Mouse (Mus musculus) kidney, postnatal 0 days (tissue): ENCODE measurements around the gene Cd248. TPM values are rescaled to one million over a fixed set of nuclear protein-coding genes. Genes with fewer than 3 reads are reported as not detected.
A peak's percentile ranks its signal among the peaks of the same experiment; 100 is the strongest.

ENCODE experiments used
- ATAC-seq: fragments of 200-750 bp; cut with Nextera tagmentation; replicated peaks from 2 replicates; pipeline ENCODE4 v1.8.0; 2017; ENCODE audit warnings: low read depth, moderate number of reproducible peaks, moderate TSS enrichment, moderate library complexity; ENCODE audit not compliant: low FRiP score
- DNase-seq: peaks from one replicate; pipeline ENCODE4 v3.0.0-alpha.2; 2016; ENCODE audit warnings: low spot score
- H3K27ac ChIP-seq: fragments of 300-500 bp; sonication (generic); 2 replicates; pipeline ENCODE4 v1.5.1; 2014; ENCODE audit warnings: mild to moderate bottlenecking
- H3K27me3 ChIP-seq: fragments of 300-500 bp; sonication (generic); 2 replicates; pipeline ENCODE4 v1.6.1; 2014; ENCODE audit warnings: low read length, mixed read lengths; ENCODE audit not compliant: insufficient read depth
- H3K36me3 ChIP-seq: fragments of 300-500 bp; sonication (generic); 2 replicates; pipeline ENCODE4 v1.6.1; 2014; ENCODE audit warnings: low read length, mixed read lengths; ENCODE audit not compliant: insufficient read depth
- H3K4me1 ChIP-seq: fragments of 300-500 bp; sonication (generic); replicated peaks from 2 replicates; pipeline ENCODE4 v1.6.1; 2014; ENCODE audit warnings: antibody characterized with exemption, low read length, mixed read lengths; ENCODE audit not compliant: insufficient read depth
- H3K4me2 ChIP-seq: fragments of 300-500 bp; sonication (generic); 2 replicates; pipeline ENCODE4 v1.6.1; 2014; ENCODE audit warnings: mild to moderate bottlenecking, low read length, moderate library complexity, mixed read lengths
- H3K4me3 ChIP-seq: fragments of 300-500 bp; sonication (generic); replicated peaks from 2 replicates; pipeline ENCODE4 v1.5.1; 2014; ENCODE audit warnings: low read depth, low read length
- H3K9ac ChIP-seq: fragments of 300-500 bp; sonication (generic); 2 replicates; pipeline ENCODE4 v1.6.1; 2014; ENCODE audit warnings: low read depth, low read length
- H3K9me3 ChIP-seq: fragments of 300-500 bp; sonication (generic); replicated peaks from 2 replicates; pipeline ENCODE4 v1.6.1; 2016; ENCODE audit warnings: low read length, inconsistent platforms, mixed read lengths
- CTCF ChIP-seq: IDR thresholded peaks from 2 replicates; pipeline ENCODE4 v1.5.1; 2016; ENCODE audit warnings: antibody characterized with exemption, low read depth, mild to moderate bottlenecking, moderate library complexity
- WGBS: fragments of 180-500 bp; shearing (Covaris S2); extraction: QIAGEN DNeasy Blood & Tissue Kit; methylation state at CpG from one replicate; pipeline ENCODE4 v1.1.7; 2014; 5-methylcytosine and 5-hydroxymethylcytosine counted together
- polyA plus RNA-seq: library from polyadenylated mRNA; unstranded; fragments of >200 nt; fragmentation: Nextera tagmentation; extraction: Ambion mirVana; gene quantifications from 2 replicates; pipeline ENCODE4 v1.2.1, GENCODE M21; 2015

Gene Cd248
- polyA plus RNA-seq, 1 experiment from 2014 or later = 40.6 TPM

DNA sequence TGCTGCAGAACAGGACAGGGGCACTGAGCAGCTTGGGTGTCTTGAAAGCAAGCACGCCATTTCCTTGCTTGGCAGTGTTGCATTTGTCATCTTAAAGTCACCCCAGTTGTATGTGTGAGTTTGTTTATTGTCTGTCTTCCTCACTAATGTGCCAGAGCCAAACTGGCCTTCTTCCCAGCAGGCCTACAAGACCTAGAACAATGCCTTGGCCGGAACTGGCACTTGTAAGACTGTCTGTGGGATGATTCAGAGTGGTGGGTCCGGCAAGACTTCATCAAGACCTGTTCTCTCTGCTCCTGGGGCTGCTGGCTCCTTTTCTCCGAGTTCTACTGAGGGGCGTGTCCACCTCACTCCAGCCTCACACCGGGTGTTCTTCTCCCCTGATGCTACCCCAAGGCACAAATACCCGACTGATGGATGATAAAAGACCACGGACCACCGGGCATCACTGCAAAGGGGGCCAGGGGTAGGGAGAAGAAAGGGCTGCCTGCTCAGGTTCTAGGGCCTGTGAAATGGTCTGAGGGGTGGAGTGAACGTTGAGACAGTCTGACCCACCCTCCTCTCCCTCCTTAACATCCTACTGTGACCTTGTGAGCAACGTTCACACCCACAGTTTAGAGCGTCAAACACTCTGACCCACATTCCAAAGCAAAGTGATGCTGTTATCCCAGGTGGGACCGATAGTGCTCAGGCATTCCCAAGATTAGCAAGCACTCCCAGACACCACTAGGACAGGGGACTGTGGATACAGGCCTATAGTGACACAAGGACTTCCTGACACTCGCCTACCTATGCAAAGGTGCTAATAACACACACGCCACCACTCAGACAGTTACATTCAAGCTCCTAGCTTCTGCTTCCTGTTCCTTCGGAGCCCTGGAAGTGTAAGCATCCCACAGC, 9.8 kb upstream of the Cd248 start:
- TF ChIP-seq CTCF = no peak
- Histone ChIP-seq H3K4me2 (no peak overlapping the region), H3K36me3 (no peaks in the 10 kb centered on the region), H3K9me3 (no peaks in the 10 kb centered on the region), H3K9ac (no peak overlapping the region), H3K4me1 (peaks cover 30% of the 10 kb centered on the region), H3K27me3 (no peaks in the 10 kb centered on the region), H3K4me3 (no peak overlapping the region), H3K27ac (peak overlapping the region; percentile 77)
- WGBS = 26% methylated on average over 16 of the region's 16 CpGs
- DNase-seq (no peak), ATAC-seq (no peak)

DNA sequence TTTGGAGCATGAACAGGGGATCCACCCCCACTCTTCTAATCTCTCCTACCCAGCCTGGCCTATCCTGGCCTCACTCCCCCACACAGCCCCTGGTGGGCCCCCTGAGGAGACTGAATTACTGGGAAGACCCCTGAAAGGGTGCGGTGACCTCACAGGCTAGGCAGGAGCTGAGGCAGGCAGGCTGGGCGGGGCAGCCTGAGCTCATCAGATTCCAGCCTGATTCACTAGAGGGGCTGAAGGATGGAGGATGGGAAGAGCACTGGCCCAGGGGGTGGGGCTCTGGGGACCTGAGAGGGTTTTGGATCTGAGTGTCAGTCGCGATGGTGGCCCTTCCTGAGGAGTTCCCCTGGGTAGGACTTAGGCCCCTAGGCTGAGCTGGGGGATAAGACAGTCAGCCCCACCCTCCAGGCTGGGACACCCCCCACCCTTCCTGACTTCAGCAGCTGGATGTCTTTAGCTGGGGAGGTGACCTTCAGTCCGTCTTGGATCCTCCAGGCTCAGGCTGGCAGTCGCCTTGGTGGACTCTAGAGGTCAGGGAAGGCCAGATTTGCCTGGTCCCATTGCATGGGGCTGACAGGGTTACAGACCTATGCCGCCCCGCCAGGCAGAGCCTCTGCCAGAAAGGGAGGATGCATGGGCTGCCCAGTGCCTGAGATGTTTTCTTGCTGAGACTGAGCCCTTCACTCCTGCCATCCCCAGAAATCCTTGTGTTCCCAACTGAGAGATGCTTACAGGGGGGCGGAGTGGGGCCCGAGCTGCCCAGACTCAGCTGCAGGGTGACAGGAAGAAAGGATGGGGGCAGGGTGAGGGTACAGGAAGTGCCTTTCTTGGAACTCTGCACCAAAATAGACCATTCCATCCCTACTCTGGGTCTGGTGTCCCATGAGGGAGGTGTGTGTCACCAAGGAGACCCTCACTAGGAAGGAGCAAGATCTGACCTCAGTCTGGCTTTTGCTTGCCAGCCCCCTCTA, 8.8 kb upstream of the Cd248 start:
- 12% methylated on average over 10 of the region's 10 CpGs for WGBS
- Histone ChIP-seq H3K4me2 (peak overlapping the region; percentile 4; the same call in 1 of the 2 replicates), H3K27me3 (no peaks in the 10 kb centered on the region), H3K4me3 (no peak overlapping the region), H3K9me3 (no peaks in the 10 kb centered on the region), H3K4me1 (peaks cover 30% of the 10 kb centered on the region), H3K36me3 (no peaks in the 10 kb centered on the region), H3K9ac (peak overlapping the region; percentile 10; the same call in 1 of the 2 replicates), H3K27ac (peak overlapping the region; percentile 77)
- TF ChIP-seq CTCF = peak; percentile 13; the same call in 1 of the 2 replicates
- ATAC-seq = peak; percentile 31; the same call in 1 of the 2 replicates
- peak; percentile 53 for DNase-seq

DNA sequence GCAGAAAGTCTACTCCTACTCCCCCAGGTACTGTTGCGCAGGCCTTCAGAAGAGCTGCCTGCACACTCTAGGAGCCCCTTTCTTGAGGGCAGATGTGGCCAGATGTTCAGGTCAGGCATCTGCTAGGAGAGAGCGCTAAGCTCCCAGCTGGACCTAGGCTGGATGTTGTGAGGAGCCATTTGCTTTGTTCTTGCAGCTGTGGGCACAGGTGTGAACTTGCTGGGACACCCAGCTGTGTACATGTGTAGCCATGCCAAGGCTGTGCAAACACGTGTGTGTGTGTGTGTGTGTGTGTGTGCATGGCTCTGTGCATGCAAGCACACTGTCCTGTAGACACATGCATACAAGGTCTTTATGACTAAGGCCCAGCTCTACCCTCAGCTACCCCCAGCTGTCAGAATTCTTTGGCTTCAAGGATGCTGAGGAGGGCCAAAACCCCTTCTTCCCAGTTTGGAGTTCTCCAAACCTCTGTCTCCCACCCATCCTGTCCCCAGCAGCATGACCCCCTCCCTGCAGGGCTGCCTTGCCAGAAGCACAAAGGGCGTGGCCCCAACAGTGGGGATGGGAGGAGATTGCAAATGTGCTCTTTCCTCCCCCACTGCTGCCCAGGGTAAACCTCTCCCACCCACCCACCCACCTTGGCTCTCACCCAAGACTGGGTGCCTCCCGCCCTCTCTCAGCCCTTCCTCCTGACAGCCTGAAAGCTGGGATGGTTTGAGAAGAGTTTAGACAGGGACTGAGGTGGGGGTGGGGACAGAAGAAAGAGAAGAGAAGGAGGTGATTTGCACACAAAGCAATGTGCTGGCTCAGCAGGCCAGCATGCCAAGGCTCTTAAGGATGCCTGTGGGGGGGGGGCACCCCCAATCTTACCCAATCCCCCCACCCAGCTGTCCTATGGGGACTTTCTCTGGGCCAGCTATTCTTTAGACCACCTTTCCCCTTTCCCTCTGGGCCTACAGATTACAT, 7.2 kb upstream of the Cd248 start:
- Histone ChIP-seq H3K4me1 (peaks cover 32% of the 10 kb centered on the region), H3K27ac (peak overlapping the region; percentile 8), H3K36me3 (no peaks in the 10 kb centered on the region), H3K9me3 (no peaks in the 10 kb centered on the region), H3K9ac (no peak overlapping the region), H3K4me2 (no peak overlapping the region), H3K4me3 (no peak overlapping the region), H3K27me3 (no peaks in the 10 kb centered on the region)
- DNase-seq = no peak
- no peak for TF ChIP-seq CTCF
- no peak for ATAC-seq
- 35% methylated on average over 5 of the region's 5 CpGs for WGBS

DNA sequence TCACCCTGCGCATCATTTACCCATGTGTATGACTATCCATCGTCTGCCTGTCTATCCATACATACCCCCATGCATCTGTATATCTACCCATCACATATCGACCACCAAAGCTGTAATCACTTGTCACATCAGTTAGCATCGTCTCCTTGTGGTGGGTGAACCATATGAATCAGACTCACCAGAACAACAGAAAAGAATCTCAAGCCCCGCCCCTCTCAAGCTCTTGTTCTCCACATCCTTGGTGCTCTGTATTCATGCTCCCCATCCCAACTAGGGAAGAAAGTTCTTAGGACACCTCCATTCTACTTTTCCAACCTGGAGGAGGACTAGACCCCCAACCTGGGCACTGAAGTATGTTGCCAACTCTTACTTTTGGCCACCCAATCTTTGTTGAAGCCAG, 5.8 kb upstream of the Cd248 start:
- no peak overlapping the region for H3K4me2 ChIP-seq
- WGBS = 88% methylated on average over 5 of the region's 5 CpGs
- DNase-seq (no peak), ATAC-seq (no peak)
- no peak overlapping the region for H3K27ac ChIP-seq
- H3K9ac ChIP-seq = no peak overlapping the region
- H3K4me1 ChIP-seq = peaks cover 35% of the 10 kb centered on the region
- TF ChIP-seq CTCF = no peak
- no peaks in the 10 kb centered on the region for H3K36me3 ChIP-seq
- no peak overlapping the region for H3K4me3 ChIP-seq
- no peaks in the 10 kb centered on the region for H3K9me3 ChIP-seq
- H3K27me3 ChIP-seq = no peaks in the 10 kb centered on the region

DNA sequence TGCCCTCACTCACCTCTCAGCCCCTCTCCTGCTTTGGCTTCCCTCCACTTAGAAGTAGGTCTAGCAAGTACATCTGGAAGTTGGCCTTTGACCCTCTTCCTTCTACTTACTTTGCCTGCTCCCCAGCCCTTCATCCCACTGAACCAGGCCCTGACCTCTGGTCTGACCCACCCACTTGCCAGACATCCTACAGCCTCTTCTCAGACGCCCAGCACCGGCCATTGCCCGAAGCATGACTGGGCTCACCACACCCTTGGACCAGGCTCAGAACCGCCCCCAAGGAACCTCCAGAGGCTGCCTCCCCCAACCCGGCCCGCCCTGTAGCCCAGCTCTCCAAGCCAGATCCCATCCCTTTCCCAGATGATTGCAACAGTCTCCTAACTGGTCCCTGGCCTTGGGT, 5.4 kb upstream of the Cd248 start:
- Histone ChIP-seq H3K27me3 (no peaks in the 10 kb centered on the region), H3K27ac (no peak overlapping the region), H3K9me3 (no peaks in the 10 kb centered on the region), H3K4me3 (no peak overlapping the region), H3K4me2 (no peak overlapping the region), H3K4me1 (peaks cover 39% of the 10 kb centered on the region), H3K9ac (no peak overlapping the region), H3K36me3 (no peaks in the 10 kb centered on the region)
- DNase-seq (no peak), ATAC-seq (no peak)
- 59% methylated on average over 6 of the region's 6 CpGs for WGBS
- no peak for TF ChIP-seq CTCF
